Comparison of ENCODE assay signal across 14 mouse cellular contexts in the genomic region with DNA sequence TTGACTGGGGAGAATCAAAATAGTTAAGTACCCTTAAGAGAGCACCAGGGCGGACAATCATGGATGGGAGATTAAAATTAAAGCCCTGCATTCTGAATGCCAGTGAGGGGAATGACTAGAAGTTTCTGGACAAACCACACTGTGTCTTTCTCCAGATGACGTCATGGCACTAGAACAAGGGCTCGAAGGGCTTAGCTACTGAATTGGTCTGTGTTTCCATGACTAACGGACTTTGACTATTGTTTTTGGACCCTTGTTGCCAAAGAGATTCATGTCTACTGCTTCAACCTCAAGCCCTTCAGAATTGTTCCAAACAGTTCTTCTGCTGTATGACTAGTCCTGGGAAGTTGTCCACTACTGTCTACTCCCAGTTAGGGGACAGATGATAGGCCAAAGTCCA.
"Had no signal": no experiment of that assay in that cellular context is flagged by ENCODE, and none has a peak within 500 bp of the region (broad histone marks: within the 10 kb centered on the region; RNA-seq: fewer than 3 reads in every experiment).

No protein-coding gene starts in this region.

- ATAC-seq: lung, postnatal 0 days; midbrain, embryonic 13.5 days; midbrain, embryonic 15.5 days had no signal

- H3K4me1 ChIP-seq: midbrain, embryonic 15.5 days had no signal

- DNase-seq: lung, adult 18-20 months; lung, postnatal 14 days; lung, postnatal 36 days; right cerebral cortex, postnatal 14 days; thymus, adult 18-20 months; thymus, postnatal 14 days; thymus, postnatal 36 days had no signal

- H3K4me3 ChIP-seq: lung, embryonic 15.5 days; megakaryocyte, embryonic 14.5 days; midbrain, embryonic 13.5 days; midbrain, embryonic 15.5 days; neural tube, embryonic 12.5 days had no signal

- H3K27ac ChIP-seq: lung, embryonic 15.5 days; macrophage; midbrain, embryonic 13.5 days; midbrain, embryonic 15.5 days; neural tube, embryonic 12.5 days had no signal
